Mouse (Mus musculus) kidney, embryonic 15.5 days (tissue): ENCODE data around the gene Hyal1. TPM values are rescaled to one million over a fixed set of nuclear protein-coding genes. Genes with fewer than 3 reads are reported as not detected.

Experiments
- ATAC-seq: fragments of 200-750 bp; cut with Nextera tagmentation; replicated peaks from 2 replicates; pipeline ENCODE4 v1.8.0; 2017; ENCODE audit warnings: moderate TSS enrichment; ENCODE audit not compliant: low FRiP score
- H3K27ac ChIP-seq: fragments of 300-500 bp; sonication (generic); 2 replicates; pipeline ENCODE4 v1.5.1; 2015; ENCODE audit warnings: mild to moderate bottlenecking, inconsistent platforms
- H3K27me3 ChIP-seq: fragments of 300-500 bp; sonication (generic); 2 replicates; pipeline ENCODE4 v1.6.1; 2015; ENCODE audit warnings: inconsistent platforms
- H3K36me3 ChIP-seq: fragments of 300-500 bp; sonication (generic); 2 replicates; pipeline ENCODE4 v1.6.1; 2015; ENCODE audit warnings: inconsistent platforms
- H3K4me1 ChIP-seq: fragments of 300-500 bp; sonication (generic); 2 replicates; pipeline ENCODE4 v1.6.1; 2015; ENCODE audit warnings: inconsistent platforms
- H3K4me2 ChIP-seq: fragments of 300-500 bp; sonication (generic); 2 replicates; pipeline ENCODE4 v1.6.1; 2015; ENCODE audit warnings: moderate library complexity, mild to moderate bottlenecking, inconsistent platforms
- H3K4me3 ChIP-seq: fragments of 300-500 bp; sonication (generic); replicated peaks from 2 replicates; pipeline ENCODE4 v1.5.1; 2015; ENCODE audit warnings: mild to moderate bottlenecking, inconsistent platforms
- H3K9ac ChIP-seq: fragments of 300-500 bp; sonication (generic); 2 replicates; pipeline ENCODE4 v1.6.1; 2015; ENCODE audit warnings: mild to moderate bottlenecking, inconsistent platforms
- H3K9me3 ChIP-seq: fragments of 300-500 bp; sonication (generic); replicated peaks from 2 replicates; pipeline ENCODE4 v1.6.1; 2016; ENCODE audit warnings: inconsistent platforms
- WGBS: fragments of 180-500 bp; shearing (Covaris S2); methylation state at CpG from one replicate; pipeline ENCODE4 v1.1.7; 2015; ENCODE audit warnings: mixed read lengths; 5-methylcytosine and 5-hydroxymethylcytosine counted together
- polyA plus RNA-seq: library from polyadenylated mRNA; unstranded; fragments of >200 nt; fragmentation: Nextera tagmentation; extraction: Ambion mirVana; gene quantifications from 2 replicates; pipeline ENCODE4 v1.2.1, GENCODE M21; 2015

Gene Hyal1
- polyA plus RNA-seq, 1 experiment from 2014 or later = 10.5 TPM

DNA sequence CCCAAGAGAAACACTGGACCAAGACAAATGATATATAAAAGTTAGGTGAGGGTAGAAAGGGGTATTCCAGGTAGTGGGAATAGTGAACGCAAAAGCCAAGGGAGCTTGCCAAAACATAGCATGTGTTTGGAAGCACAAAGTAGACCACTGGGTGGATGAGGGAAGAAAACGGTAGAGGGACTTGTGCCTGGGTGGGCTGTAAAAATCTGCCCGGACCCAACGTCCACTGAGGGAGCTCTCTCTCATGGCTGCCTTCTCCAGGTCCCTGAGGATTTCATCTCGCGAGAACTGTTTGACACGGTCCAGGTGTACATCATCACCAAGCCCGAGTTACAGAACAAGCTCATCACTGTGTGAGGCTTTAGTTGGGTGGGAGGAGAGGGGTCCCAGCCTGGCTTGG is 34.0 kb upstream of the Hyal1 start:
- WGBS = 23% methylated on average over 8 of the region's 8 CpGs

DNA sequence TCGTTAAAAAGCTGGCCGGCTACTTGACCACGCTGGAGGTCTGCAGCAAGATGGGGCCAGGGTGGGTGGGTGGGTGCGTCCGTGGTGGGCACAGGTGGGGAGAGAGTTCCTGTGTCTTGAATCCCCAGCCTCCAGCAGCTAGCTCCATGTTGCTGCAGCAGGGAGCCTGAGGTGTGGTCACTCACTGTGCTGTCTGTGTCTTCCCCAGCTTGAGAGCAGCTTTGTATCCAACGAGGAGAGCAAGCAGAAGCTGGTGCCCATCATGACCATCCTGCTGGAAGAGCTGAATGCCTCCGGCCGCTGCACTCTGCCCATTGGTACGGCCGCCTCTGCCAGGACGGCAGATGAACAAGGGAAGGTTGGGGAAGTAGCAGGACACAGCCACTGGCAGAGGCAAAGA is 33.4 kb upstream of the Hyal1 start:
- ATAC-seq = no peak
- Histone ChIP-seq H3K27me3 (no peaks in the 10 kb centered on the region), H3K36me3 (peaks cover 43% of the 10 kb centered on the region), H3K9ac (no peak overlapping the region), H3K4me2 (peak overlapping the region; percentile 85), H3K9me3 (no peaks in the 10 kb centered on the region), H3K4me3 (peak overlapping the region; percentile 84; the same call in 1 of the 2 replicates), H3K4me1 (peaks cover 46% of the 10 kb centered on the region), H3K27ac (no peak overlapping the region)
- WGBS = 84% methylated on average over 11 of the region's 11 CpGs

More for the DNA sequence above, 34.0 kb upstream of the Hyal1 start:
- Histone ChIP-seq H3K27me3 (no peaks in the 10 kb centered on the region), H3K27ac (peak overlapping the region; percentile 81), H3K9ac (peak overlapping the region; percentile 69), H3K9me3 (no peaks in the 10 kb centered on the region), H3K4me1 (peaks cover 46% of the 10 kb centered on the region), H3K4me3 (peak overlapping the region; percentile 84), H3K4me2 (peak overlapping the region; percentile 85), H3K36me3 (peaks cover 49% of the 10 kb centered on the region)
- ATAC-seq = no peak

GRCm38 (mm10) chr9:107544196-107544700 is 32.5 kb upstream of the Hyal1 start:
- peaks cover 46% of the 10 kb centered on the region for H3K4me1 ChIP-seq
- 95% methylated on average over 17 of the region's 17 CpGs for WGBS
- H3K4me2 ChIP-seq = no peak overlapping the region
- H3K36me3 ChIP-seq = peaks cover 34% of the 10 kb centered on the region
- H3K27ac ChIP-seq = no peak overlapping the region
- no peak for ATAC-seq
- H3K4me3 ChIP-seq = no peak overlapping the region
- no peak overlapping the region for H3K9ac ChIP-seq
- no peaks in the 10 kb centered on the region for H3K9me3 ChIP-seq
- no peaks in the 10 kb centered on the region for H3K27me3 ChIP-seq

GRCm38 (mm10) chr9:107544729-107545128 is 32.0 kb upstream of the Hyal1 start:
- WGBS = 93% methylated on average over 12 of the region's 12 CpGs
- Histone ChIP-seq H3K36me3 (peaks cover 29% of the 10 kb centered on the region), H3K4me2 (no peak overlapping the region), H3K4me3 (no peak overlapping the region), H3K9ac (no peak overlapping the region), H3K4me1 (peaks cover 48% of the 10 kb centered on the region), H3K27ac (no peak overlapping the region), H3K9me3 (no peaks in the 10 kb centered on the region), H3K27me3 (no peaks in the 10 kb centered on the region; the same call in 1 of the 2 replicates)
- ATAC-seq = no peak

DNA sequence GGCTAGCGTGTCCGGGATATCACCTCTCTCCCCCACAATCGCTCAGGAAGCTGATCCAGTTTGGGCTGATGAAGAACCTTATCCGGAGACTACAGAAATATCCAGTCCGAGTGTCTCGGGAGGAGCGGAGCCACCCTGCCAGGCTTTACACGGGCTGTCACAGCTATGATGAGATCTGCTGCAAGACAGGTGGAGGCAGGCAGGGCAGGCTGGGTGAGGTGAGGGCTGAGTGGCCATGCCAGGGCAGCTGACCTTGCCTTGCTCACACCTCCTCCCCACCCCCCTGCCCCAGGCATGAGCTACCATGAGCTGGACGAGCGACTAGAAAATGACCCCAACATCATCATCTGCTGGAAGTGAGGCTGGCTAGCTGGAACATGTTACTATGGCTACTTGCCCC is 31.5 kb upstream of the Hyal1 start:
- H3K9me3 ChIP-seq = no peaks in the 10 kb centered on the region
- H3K27ac ChIP-seq = no peak overlapping the region
- peaks cover 49% of the 10 kb centered on the region for H3K4me1 ChIP-seq
- no peaks in the 10 kb centered on the region; the same call in 1 of the 2 replicates for H3K27me3 ChIP-seq
- 93% methylated on average over 10 of the region's 10 CpGs for WGBS
- H3K4me3 ChIP-seq = no peak overlapping the region
- no peak overlapping the region for H3K9ac ChIP-seq
- no peak overlapping the region for H3K4me2 ChIP-seq
- H3K36me3 ChIP-seq = peaks cover 24% of the 10 kb centered on the region
- no peak for ATAC-seq

DNA sequence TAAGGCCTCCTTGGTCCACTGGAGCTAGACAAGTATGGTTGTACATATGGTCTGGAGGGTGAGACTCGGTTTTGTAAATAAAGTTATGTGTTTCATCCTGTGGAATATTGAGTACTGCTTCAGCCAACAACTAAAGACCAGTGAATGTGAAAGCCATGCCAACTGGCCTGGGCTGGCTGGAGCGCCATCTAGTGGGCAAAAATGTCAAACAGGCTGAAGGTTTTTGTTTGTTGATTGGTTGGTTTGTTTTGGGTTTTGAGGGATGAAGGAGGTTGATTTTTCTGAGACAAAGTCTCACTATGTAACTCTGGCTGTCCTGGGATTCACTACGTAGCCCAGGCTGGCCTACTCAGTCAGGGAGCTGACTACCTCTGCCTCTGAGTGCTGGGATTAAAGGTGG is 31.1 kb upstream of the Hyal1 start:
- H3K27ac ChIP-seq = no peak overlapping the region
- H3K9me3 ChIP-seq = no peaks in the 10 kb centered on the region
- WGBS = 9% methylated on average over 3 of the region's 3 CpGs
- H3K36me3 ChIP-seq = peaks cover 24% of the 10 kb centered on the region
- peaks cover 49% of the 10 kb centered on the region for H3K4me1 ChIP-seq
- ATAC-seq = no peak
- H3K9ac ChIP-seq = no peak overlapping the region
- H3K4me3 ChIP-seq = no peak overlapping the region
- no peaks in the 10 kb centered on the region; the same call in 1 of the 2 replicates for H3K27me3 ChIP-seq
- H3K4me2 ChIP-seq = no peak overlapping the region

DNA sequence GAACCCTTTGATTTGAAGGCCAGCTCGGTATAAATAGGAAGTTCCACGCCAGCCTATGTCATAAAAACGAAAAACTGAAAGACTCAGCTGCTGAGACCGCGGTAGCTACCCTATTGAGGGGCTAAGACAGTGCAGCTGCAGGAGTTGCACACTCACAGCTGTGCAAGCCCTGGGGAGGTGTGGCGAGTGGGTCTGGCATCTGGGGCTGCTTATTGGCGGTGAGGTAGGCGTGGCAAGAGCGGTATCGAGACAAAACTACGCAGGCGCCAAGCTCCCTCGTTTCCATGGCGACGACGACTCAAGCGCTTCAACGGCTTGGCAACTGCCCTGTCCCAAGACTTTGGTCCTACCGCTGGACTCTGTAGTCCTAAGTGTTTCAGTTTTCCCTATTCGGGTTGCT is 29.7 kb upstream of the Hyal1 start, which contains the start of gene Zmynd10:
Zmynd10 (plus strand) TSS at position 273 of the 400 bp plus-strand sequence.
- peaks cover 52% of the 10 kb centered on the region for H3K4me1 ChIP-seq
- peak within 1 kb of the TSS; percentile 63 for H3K27ac ChIP-seq
- peak within 1 kb of the TSS; percentile 19 for H3K4me3 ChIP-seq
- H3K27me3 ChIP-seq = no peaks in the 10 kb centered on the region; the same call in 1 of the 2 replicates
- ATAC-seq = peak; percentile 57
- peaks cover 24% of the 10 kb centered on the region for H3K36me3 ChIP-seq
- H3K9ac ChIP-seq = no peak within 1 kb of the TSS
- no peaks in the 10 kb centered on the region for H3K9me3 ChIP-seq
- WGBS = 3% methylated on average over 20 of the region's 20 CpGs
- peak within 1 kb of the TSS; percentile 54 for H3K4me2 ChIP-seq

GRCm38 (mm10) chr9:107547957-107548356 is 28.8 kb upstream of the Hyal1 start:
- Histone ChIP-seq H3K36me3 (peaks cover 24% of the 10 kb centered on the region), H3K27me3 (no peaks in the 10 kb centered on the region; the same call in 1 of the 2 replicates), H3K9me3 (no peaks in the 10 kb centered on the region), H3K4me1 (peaks cover 54% of the 10 kb centered on the region), H3K9ac (no peak overlapping the region), H3K27ac (no peak overlapping the region), H3K4me3 (no peak overlapping the region), H3K4me2 (no peak overlapping the region)
- WGBS = 85% methylated on average over 5 of the region's 5 CpGs
- no peak for ATAC-seq

DNA sequence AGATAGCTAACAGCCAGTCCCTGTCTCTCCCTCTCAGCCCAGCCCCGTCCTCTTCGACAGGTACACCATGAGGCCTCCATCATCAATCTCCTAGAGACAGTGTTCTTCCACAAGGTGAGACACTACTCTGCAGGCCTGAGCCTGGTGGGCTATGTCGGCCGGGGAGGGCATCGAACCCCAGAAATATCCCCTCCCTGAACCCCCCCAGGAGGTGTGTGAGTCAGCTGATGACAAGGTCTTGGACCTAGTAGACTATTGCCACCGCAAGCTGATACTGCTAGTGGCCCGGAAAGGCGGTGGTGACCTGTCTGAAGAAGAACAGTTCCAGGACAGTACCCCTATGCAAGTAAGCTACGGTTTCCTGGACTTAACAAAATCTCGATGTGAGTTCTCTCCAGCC is 27.9 kb upstream of the Hyal1 start:
- 81% methylated on average over 10 of the region's 10 CpGs for WGBS
- Histone ChIP-seq H3K4me1 (peaks cover 61% of the 10 kb centered on the region), H3K4me3 (no peak overlapping the region), H3K27me3 (no peaks in the 10 kb centered on the region; the same call in 1 of the 2 replicates), H3K36me3 (peaks cover 20% of the 10 kb centered on the region), H3K9ac (no peak overlapping the region), H3K27ac (no peak overlapping the region), H3K4me2 (no peak overlapping the region), H3K9me3 (no peaks in the 10 kb centered on the region)
- ATAC-seq = no peak

- 80% methylated on average over 20 of the region's 20 CpGs for WGBS
- no peaks in the 10 kb centered on the region for H3K9me3 ChIP-seq
Measured at GRCm38 (mm10) chr9:107549297-107550074, 27.2 kb upstream of the Hyal1 start.

DNA sequence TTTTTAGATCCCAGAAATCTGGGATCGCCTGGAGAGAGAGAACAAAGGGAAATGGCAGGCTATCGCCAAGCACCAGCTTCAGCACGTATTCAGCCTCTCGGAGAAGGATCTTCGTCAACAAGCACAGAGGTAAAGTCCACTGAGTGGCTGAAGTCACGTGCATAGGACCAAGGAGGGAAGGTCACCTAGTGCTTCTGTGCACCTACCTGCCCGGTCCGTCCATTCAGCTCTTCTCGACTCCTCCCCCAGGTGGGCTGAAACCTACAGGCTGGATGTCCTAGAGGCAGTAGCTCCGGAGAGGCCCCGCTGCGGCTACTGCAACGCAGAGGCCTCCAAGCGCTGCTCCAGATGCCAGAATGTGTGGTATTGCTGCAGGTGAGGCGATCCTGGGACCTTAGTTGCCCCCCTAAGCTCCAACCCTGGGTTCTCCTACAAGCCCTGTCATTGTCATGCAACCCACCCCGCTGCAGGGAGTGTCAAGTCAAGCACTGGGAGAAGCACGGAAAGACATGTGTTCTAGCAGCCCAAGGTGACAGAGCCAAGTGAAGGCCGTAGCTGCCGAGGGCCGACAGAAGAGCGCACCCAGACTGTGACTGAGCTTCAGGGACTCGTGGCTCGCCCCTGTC is 26.1 kb upstream of the Hyal1 start:
- H3K27me3 ChIP-seq = no peaks in the 10 kb centered on the region; the same call in 1 of the 2 replicates
- peak overlapping the region; percentile 70 for H3K4me2 ChIP-seq
- H3K9me3 ChIP-seq = no peaks in the 10 kb centered on the region
- peak overlapping the region; percentile 79 for H3K4me3 ChIP-seq
- peaks cover 64% of the 10 kb centered on the region for H3K4me1 ChIP-seq
- peak overlapping the region; percentile 99 for H3K27ac ChIP-seq
- H3K9ac ChIP-seq = peak overlapping the region; percentile 52; the same call in 1 of the 2 replicates
- no peak for ATAC-seq
- WGBS = 28% methylated on average over 23 of the region's 23 CpGs
- 0 out of 2 replicates have a peak, but pooled peaks cover 4% of the 10 kb centered on the region for H3K36me3 ChIP-seq

More at GRCm38 (mm10) chr9:107549297-107550074, 27.2 kb upstream of the Hyal1 start:
- Histone ChIP-seq H3K36me3 (peaks cover 14% of the 10 kb centered on the region), H3K9ac (no peak overlapping the region), H3K4me2 (no peak overlapping the region), H3K4me1 (peaks cover 64% of the 10 kb centered on the region), H3K4me3 (no peak overlapping the region), H3K27ac (no peak overlapping the region), H3K27me3 (no peaks in the 10 kb centered on the region; the same call in 1 of the 2 replicates)
- ATAC-seq = no peak
